Mouse (Mus musculus) neutrophil, adult 5-6 weeks (primary cell): ENCODE results near the gene Gpr35. TPM values are rescaled to one million over a fixed set of nuclear protein-coding genes. Genes with fewer than 3 reads are reported as not detected.
A peak's percentile ranks its signal among the peaks of the same experiment; 100 is the strongest.
"Not testable (repeated sequence)": the region's sequence is repeated elsewhere in the genome, so short reads cannot be mapped to it uniquely, and the experiment has no call there.

ENCODE experiments used
- ATAC-seq: fragments of 151-379, 151-347 bp; 2 replicates; pipeline ENCODE4 v1.8.0; 2017; ENCODE audit warnings: mild to moderate bottlenecking, moderate TSS enrichment; ENCODE audit not compliant: insufficient number of reproducible peaks, poor library complexity, low FRiP score, severe bottlenecking; ENCODE audit errors: extremely low read depth
- total RNA-seq: library from RNA; stranded (forward); fragments of 200-1000 nt; gene quantifications from 2 replicates; pipeline ENCODE4 v1.2.3, GENCODE M21; 2017

Gpr35 gene
- total RNA-seq, 1 experiment from 2014 or later = 22.1 TPM

GRCm38 (mm10) chr1:92920474-92921200 lies 30.0 kb upstream of the Gpr35 start:
- peak; percentile 42; the same call in 1 of the 2 replicates for ATAC-seq

- ATAC-seq = no peak
Measured at GRCm38 (mm10) chr1:92921496-92921895, 29.2 kb upstream of the Gpr35 start.

GRCm38 (mm10) chr1:92930171-92930706 lies 20.4 kb upstream of the Gpr35 start:
- no peak for ATAC-seq

- no peak for ATAC-seq
Measured at GRCm38 (mm10) chr1:92933611-92934010, 17.1 kb upstream of the Gpr35 start.

- peak; percentile 91 for ATAC-seq
Measured at GRCm38 (mm10) chr1:92934182-92934827, 16.4 kb upstream of the Gpr35 start, which contains the start of gene Capn10. Gene Capn10 (plus strand): TSS chr1:92934376.

GRCm38 (mm10) chr1:92935054-92935962 lies 15.4 kb upstream of the Gpr35 start:
- ATAC-seq = no peak

GRCm38 (mm10) chr1:92935977-92936376 lies 14.7 kb upstream of the Gpr35 start:
- ATAC-seq = no peak

GRCm38 (mm10) chr1:92936467-92936866 lies 14.2 kb upstream of the Gpr35 start:
- no peak for ATAC-seq

GRCm38 (mm10) chr1:92937797-92938196 lies 12.9 kb upstream of the Gpr35 start:
- no peak for ATAC-seq

GRCm38 (mm10) chr1:92939746-92940145 lies 10.9 kb upstream of the Gpr35 start:
- ATAC-seq = no peak

- no peak for ATAC-seq
Measured at GRCm38 (mm10) chr1:92943219-92943989, 7.3 kb upstream of the Gpr35 start.

GRCm38 (mm10) chr1:92947966-92948365 lies 2.7 kb upstream of the Gpr35 start:
- ATAC-seq = no peak

- no peak for ATAC-seq
Measured at GRCm38 (mm10) chr1:92949426-92949825, 1.2 kb upstream of the Gpr35 start.

- ATAC-seq = no peak
Measured at GRCm38 (mm10) chr1:92953641-92954040, 3.0 kb downstream of the Gpr35 start.

- ATAC-seq = not testable (repeated sequence)
Measured at GRCm38 (mm10) chr1:92956571-92957335, 6.1 kb downstream of the Gpr35 start.

GRCm38 (mm10) chr1:92958999-92959398 lies 8.3 kb downstream of the Gpr35 start:
- no peak for ATAC-seq

GRCm38 (mm10) chr1:92970791-92971190 lies 20.1 kb downstream of the Gpr35 start:
- not testable (repeated sequence) for ATAC-seq
